In the genomic region with DNA sequence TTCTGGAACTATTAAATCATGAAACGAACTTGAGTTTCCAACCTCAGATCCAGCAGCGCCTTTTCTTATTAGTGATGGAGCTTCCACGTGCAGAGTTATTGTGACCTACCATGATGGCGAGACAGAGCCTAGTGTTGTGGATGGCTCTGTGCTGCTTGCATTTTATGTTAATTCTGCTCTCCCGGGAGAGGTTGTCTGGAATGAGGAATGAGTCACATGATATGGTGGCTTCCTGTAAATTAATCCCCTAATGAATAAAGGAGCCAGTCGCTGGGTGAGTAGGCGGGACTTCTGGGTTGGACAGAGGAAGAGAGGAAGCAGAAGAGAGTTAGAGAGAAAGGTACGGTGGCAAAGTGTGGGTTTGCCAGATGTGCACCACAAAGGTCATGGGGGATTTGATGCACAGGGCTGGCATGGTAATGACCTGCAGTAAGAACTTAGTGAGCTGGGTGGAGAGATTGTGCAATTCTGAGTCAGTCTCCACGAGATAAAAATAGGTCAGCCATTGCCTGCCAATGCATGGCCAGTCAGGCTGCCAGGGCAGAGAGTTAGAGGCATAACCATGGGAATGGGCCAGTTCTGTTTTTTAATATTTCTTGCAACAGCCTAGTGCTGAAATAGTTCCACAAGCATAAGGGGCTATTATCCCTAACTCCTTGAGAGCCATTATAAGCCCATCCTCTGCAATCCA, we compare ENCODE assay signal across 13 mouse cellular contexts.
DNase-seq lines count a peak whose midpoint lies in the region; ATAC-seq and TF ChIP-seq lines count a peak whose summit lies in the region.
"Had no signal": no experiment of that assay in that cellular context is flagged by ENCODE, and none has a peak within 500 bp of the region (broad histone marks: within the 10 kb centered on the region; RNA-seq: fewer than 3 reads in every experiment).

No protein-coding gene starts in this region.

- TF ChIP-seq POLR2A in liver, adult 2 months (IDR thresholded peaks at IDR 0.05; ENCODE audit: extremely low read depth, insufficient read depth, low read length), result no peak

- H3K4me1 ChIP-seq in liver, adult 2 months (ENCODE audit: control insufficient read depth, insufficient read depth, low read length), result no peaks in the 10 kb centered on the region
- H3K4me1 ChIP-seq in liver, postnatal 0 days (ENCODE audit: insufficient read depth), result no peaks in the 10 kb centered on the region
- H3K4me1 ChIP-seq: neural tube, embryonic 15.5 days had no signal

- H3K9ac ChIP-seq in liver, adult 2 months (ENCODE audit: low read depth, low read length), result no peak overlapping the region
- no peak overlapping the region for H3K9ac ChIP-seq in liver, postnatal 0 days (replicated peaks)
- H3K9ac ChIP-seq: neural tube, embryonic 15.5 days had no signal

- H3K9me3 ChIP-seq in liver, postnatal 0 days (ENCODE audit: low read length), result no peaks in the 10 kb centered on the region
- H3K9me3 ChIP-seq: neural tube, embryonic 15.5 days had no signal

- H3K36me3 ChIP-seq in liver, adult 2 months (ENCODE audit: control insufficient read depth, insufficient read depth, low read length), result no peaks in the 10 kb centered on the region
- no peaks in the 10 kb centered on the region for H3K36me3 ChIP-seq in liver, postnatal 0 days (replicated peaks; ENCODE audit: insufficient read depth, low read length)
- H3K36me3 ChIP-seq: neural tube, embryonic 15.5 days had no signal

- H3K4me3 ChIP-seq in liver, adult 2 months (ENCODE audit: insufficient read depth, low read depth, low read length), result no peak overlapping the region
- H3K4me3 ChIP-seq in liver, postnatal 0 days (ENCODE audit: low read depth, low read length), result no peak overlapping the region
- H3K4me3 ChIP-seq: erythroblast, embryonic 14.5 days; neural tube, embryonic 15.5 days had no signal

- ATAC-seq in liver, postnatal 0 days, result no peak
- ATAC-seq: hindbrain, postnatal 0 days had no signal

- H3K27ac ChIP-seq in liver, adult 2 months (replicated peaks; ENCODE audit: insufficient read depth, low read depth, low read length), result no peak overlapping the region
- no peak overlapping the region for H3K27ac ChIP-seq in liver, postnatal 0 days (ENCODE audit: low read depth)
- H3K27ac ChIP-seq: hindbrain, postnatal 0 days; neural tube, embryonic 15.5 days had no signal

- H3K27me3 ChIP-seq in liver, adult 2 months (ENCODE audit: control insufficient read depth, insufficient read depth, low read length), result no peaks in the 10 kb centered on the region
- H3K27me3 ChIP-seq in liver, postnatal 0 days (ENCODE audit: insufficient read depth, low read length), result no peaks in the 10 kb centered on the region
- H3K27me3 ChIP-seq: neural tube, embryonic 15.5 days had no signal

- no peak for TF ChIP-seq EP300 in liver, postnatal 0 days (IDR thresholded peaks at IDR 0.05; ENCODE audit: low read depth)

- no peak overlapping the region for H3K4me2 ChIP-seq in liver, postnatal 0 days (ENCODE audit: low read depth, low read length)
- H3K4me2 ChIP-seq: neural tube, embryonic 15.5 days had no signal

- WGBS in liver, adult 2 months, result 70% methylated on average over 9 of the region's 9 CpGs
- WGBS in liver, postnatal 0 days (ENCODE audit: insufficient replicate concordance), result 56% methylated on average over 9 of the region's 9 CpGs

- peak; percentile 66 for DNase-seq in liver, adult 2 months (ENCODE audit: extremely low read depth, low read depth, low spot score)
- no peak for DNase-seq in liver, postnatal 0 days
- DNase-seq in adrenal gland, adult 18-20 months (ENCODE audit: low spot score in 2 of 2), result peak; percentile 2 to 23
- peak; percentile 49 for DNase-seq in cerebellum, adult 8-10 months
- DNase-seq in thymus, postnatal 14 days, result no peak
- DNase-seq in layer of hippocampus, postnatal 14 days (ENCODE audit: low spot score in 2 of 2), result no peak
- DNase-seq in spleen, adult 18-20 months, result no peak
- DNase-seq: kidney, postnatal 10 days; midbrain, embryonic 14.5 days; right cerebral cortex, postnatal 4 days had no signal

- no peaks in the 10 kb centered on the region for H3K79me2 ChIP-seq in liver, adult 2 months (ENCODE audit: control insufficient read depth, insufficient read depth, low read length)

- no peak for TF ChIP-seq CTCF in liver, adult 2 months (IDR thresholded peaks at IDR 0.05; ENCODE audit: low read depth, low read length)
- no peak for TF ChIP-seq CTCF in liver, postnatal 0 days (IDR thresholded peaks at IDR 0.05; ENCODE audit: low read depth)

Comparison
In these comparisons a context has a peak if more than half of its experiments do, and no peak if none do; other contexts are left out.
1. DNase-seq: peak in liver, adult 2 months (single experiment), adrenal gland, adult 18-20 months (2 of 2) and cerebellum, adult 8-10 months (single experiment); none in liver, postnatal 0 days (single experiment), thymus, postnatal 14 days (single experiment), layer of hippocampus, postnatal 14 days (0 of 2) and spleen, adult 18-20 months (0 of 2).